Mouse (Mus musculus) heart, embryonic 12.5 days (tissue): ENCODE measurements around the gene Atpaf2. TPM values are rescaled to one million over a fixed set of nuclear protein-coding genes. Genes with fewer than 3 reads are reported as not detected.

Experiments
- ATAC-seq: fragments of 200-750 bp; cut with Nextera tagmentation; 2 replicates; pipeline ENCODE4 v1.8.0; 2017; ENCODE audit warnings: moderate TSS enrichment, moderate library complexity; ENCODE audit not compliant: insufficient number of reproducible peaks, low FRiP score
- H3K27ac ChIP-seq: fragments of 300-500 bp; sonication (generic); 2 replicates; pipeline ENCODE4 v1.5.1; 2016; ENCODE audit warnings: mild to moderate bottlenecking, moderate library complexity; ENCODE audit not compliant: poor library complexity, severe bottlenecking
- H3K27me3 ChIP-seq: fragments of 300-500 bp; sonication (generic); replicated peaks from 2 replicates; pipeline ENCODE4 v1.6.1; 2016; ENCODE audit warnings: mild to moderate bottlenecking, moderate library complexity
- H3K36me3 ChIP-seq: fragments of 300-500 bp; sonication (generic); 2 replicates; pipeline ENCODE4 v1.6.1; 2016; ENCODE audit warnings: mild to moderate bottlenecking, moderate library complexity
- H3K4me1 ChIP-seq: fragments of 300-500 bp; sonication (generic); replicated peaks from 2 replicates; pipeline ENCODE4 v1.6.1; 2016; ENCODE audit warnings: mild to moderate bottlenecking
- H3K4me2 ChIP-seq: fragments of 300-500 bp; sonication (generic); 2 replicates; pipeline ENCODE4 v1.6.1; 2016; ENCODE audit warnings: mild to moderate bottlenecking, moderate library complexity
- H3K4me3 ChIP-seq: fragments of 300-500 bp; sonication (generic); 2 replicates; pipeline ENCODE4 v1.5.1; 2016; ENCODE audit warnings: mild to moderate bottlenecking
- H3K9ac ChIP-seq: fragments of 300-500 bp; sonication (generic); 2 replicates; pipeline ENCODE4 v1.6.1; 2016; ENCODE audit warnings: mild to moderate bottlenecking, moderate library complexity
- H3K9me3 ChIP-seq: fragments of 300-500 bp; sonication (generic); replicated peaks from 2 replicates; pipeline ENCODE4 v1.6.1; 2016; ENCODE audit warnings: mild to moderate bottlenecking, moderate library complexity
- WGBS: fragments of 180-500 bp; shearing (Covaris S2); methylation state at CpG from one replicate; pipeline ENCODE4 v1.1.7; 2016; 5-methylcytosine and 5-hydroxymethylcytosine counted together
- polyA plus RNA-seq: library from polyadenylated mRNA; unstranded; fragments of >200 nt; fragmentation: Nextera tagmentation; extraction: Ambion mirVana; gene quantifications from 2 replicates; pipeline ENCODE4 v1.2.1, GENCODE M21; 2016

The Atpaf2 gene
- polyA plus RNA-seq, 1 experiment from 2014 or later, result 50.5 TPM

DNA sequence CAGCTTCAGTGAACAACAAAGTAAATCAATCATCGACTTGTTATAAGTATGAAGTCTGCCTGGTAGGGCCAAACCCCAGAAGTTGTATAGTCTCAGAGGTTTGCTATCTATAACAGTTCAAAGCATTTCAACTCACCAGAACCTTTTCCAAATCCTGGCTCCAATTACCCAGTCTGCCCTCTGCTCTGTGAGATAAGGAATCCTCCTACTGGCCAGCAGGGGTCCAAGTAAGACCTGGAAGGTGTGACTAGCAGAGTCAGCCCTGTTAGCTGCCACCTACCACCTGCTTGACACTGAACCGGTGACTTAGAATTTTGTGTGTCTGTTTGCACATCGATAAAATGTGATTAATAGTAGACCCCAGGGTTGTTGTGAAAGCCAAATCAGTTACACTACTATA, 51.0 kb downstream of the Atpaf2 start:
- ATAC-seq, result no peak
- Histone ChIP-seq H3K27ac (no peak overlapping the region), H3K9me3 (no peaks in the 10 kb centered on the region)

DNA sequence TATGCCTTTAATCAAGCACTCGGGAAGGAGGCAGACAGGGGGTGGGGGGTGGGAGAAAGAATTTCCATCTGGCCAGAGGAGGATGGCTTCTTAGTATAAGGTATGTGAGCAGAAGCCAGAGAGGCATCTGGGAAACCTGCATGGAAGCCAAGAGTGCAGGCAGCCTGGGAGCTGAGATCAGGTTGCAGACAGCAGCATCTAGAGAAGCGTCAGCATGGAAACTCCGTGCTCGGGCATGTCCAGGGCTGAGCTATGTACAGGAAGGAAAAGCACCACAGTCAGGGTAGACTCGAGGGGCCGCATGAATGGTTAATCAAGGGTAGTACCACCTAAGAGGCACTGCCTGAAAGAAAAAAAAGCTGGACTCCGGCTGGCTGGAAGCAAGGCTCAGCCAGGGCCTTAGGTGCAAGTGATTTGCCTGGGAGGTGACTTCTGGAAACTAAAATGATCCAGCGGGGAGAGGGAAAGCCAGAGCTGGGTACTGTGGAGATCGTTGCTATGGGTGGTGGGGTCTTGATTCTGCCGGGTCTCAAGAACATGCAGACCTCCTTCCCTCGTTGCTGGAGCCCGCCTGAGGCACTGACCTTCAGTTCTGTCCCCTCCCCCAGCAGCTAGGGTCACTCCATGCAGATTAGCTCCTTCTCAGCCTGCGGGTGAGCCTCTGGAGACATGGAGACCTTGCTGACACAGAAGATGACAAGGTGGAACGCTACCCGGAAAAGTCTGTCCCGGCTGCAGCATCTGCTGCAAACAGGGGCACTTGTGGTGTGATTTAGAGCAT, 51.8 kb downstream of the Atpaf2 start:
- Histone ChIP-seq H3K36me3 (no peaks in the 10 kb centered on the region), H3K4me3 (no peak overlapping the region), H3K4me1 (peaks cover 16% of the 10 kb centered on the region), H3K27ac (peak overlapping the region; percentile 42), H3K4me2 (peak overlapping the region; percentile 26), H3K27me3 (0 out of 2 replicates have a peak, but pooled peaks cover 5% of the 10 kb centered on the region), H3K9ac (peak overlapping the region; percentile 44), H3K9me3 (no peaks in the 10 kb centered on the region)
- ATAC-seq, result peak; percentile 36; the same call in 1 of the 2 replicates
- WGBS, result 21% methylated on average over 16 of the region's 16 CpGs

More for the DNA sequence above, 51.0 kb downstream of the Atpaf2 start:
- Histone ChIP-seq H3K4me3 (no peak overlapping the region), H3K9ac (no peak overlapping the region), H3K4me2 (no peak overlapping the region), H3K27me3 (0 out of 2 replicates have a peak, but pooled peaks cover 5% of the 10 kb centered on the region), H3K4me1 (peaks cover 16% of the 10 kb centered on the region), H3K36me3 (no peaks in the 10 kb centered on the region)
- WGBS, result 62% methylated on average over 3 of the region's 3 CpGs

DNA sequence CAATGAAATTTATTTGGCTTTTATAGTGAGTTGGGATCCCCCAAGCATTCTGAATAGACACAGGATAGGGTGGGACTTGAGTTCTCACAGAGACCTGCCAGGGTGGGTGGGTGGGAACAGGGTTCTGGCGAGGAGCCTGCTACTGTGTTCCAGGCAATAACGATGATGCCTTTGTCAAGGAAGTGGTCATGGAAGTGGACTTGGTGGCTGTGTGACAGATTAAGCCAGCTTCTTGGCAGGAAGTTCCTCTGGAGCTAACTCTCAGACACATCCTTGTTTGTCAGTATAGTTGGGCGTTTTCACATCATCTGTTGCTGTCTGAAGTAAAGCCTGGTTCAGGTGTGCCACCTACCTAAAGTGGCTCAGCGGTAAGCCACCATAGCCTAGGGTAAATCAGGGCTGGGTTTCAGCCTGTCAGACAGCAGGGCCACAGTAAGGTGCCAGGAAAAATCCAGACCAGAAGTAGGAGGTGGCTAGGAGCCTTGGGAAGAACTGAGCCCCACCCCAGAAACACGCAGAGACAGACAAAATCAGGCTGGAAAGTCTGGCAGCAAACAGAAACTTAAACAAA, 57.5 kb downstream of the Atpaf2 start:
- Histone ChIP-seq H3K4me1 (peaks cover 11% of the 10 kb centered on the region), H3K4me3 (no peak overlapping the region), H3K36me3 (no peaks in the 10 kb centered on the region), H3K4me2 (no peak overlapping the region), H3K9me3 (no peaks in the 10 kb centered on the region), H3K27ac (no peak overlapping the region), H3K27me3 (0 out of 2 replicates have a peak, but pooled peaks cover 5% of the 10 kb centered on the region), H3K9ac (no peak overlapping the region)
- WGBS, result 64% methylated on average over 5 of the region's 5 CpGs
- no peak for ATAC-seq

- peaks cover 11% of the 10 kb centered on the region for H3K4me1 ChIP-seq
- 82% methylated on average over 1 of the region's 1 CpGs for WGBS
- no peak overlapping the region for H3K4me2 ChIP-seq
- no peak overlapping the region for H3K4me3 ChIP-seq
- H3K27ac ChIP-seq, result no peak overlapping the region
- H3K27me3 ChIP-seq, result 0 out of 2 replicates have a peak, but pooled peaks cover 5% of the 10 kb centered on the region
- no peaks in the 10 kb centered on the region for H3K9me3 ChIP-seq
- ATAC-seq, result no peak
- no peaks in the 10 kb centered on the region for H3K36me3 ChIP-seq
- no peak overlapping the region for H3K9ac ChIP-seq
Measured at GRCm38 (mm10) chr11:60359936-60360335, 58.3 kb downstream of the Atpaf2 start.

DNA sequence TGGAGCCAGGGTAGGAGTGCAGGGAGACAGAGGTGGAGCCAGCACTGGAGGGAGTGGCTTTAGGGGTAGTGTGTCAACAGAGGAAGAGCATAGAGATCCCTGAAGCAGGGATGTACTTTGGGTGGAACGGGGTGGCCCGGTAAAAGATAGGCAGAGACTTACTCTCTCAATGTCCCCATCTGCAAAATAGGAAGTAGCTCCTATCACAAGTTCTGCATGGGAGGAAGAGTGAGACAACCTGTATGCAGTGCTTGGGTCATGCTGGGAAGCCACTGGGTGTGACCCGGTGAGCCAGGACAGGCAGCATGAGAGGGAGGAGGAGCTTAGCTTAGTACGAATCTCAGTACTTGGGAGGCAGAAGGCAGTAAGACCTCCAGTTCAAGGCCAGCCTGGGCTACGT, 59.1 kb downstream of the Atpaf2 start:
- Histone ChIP-seq H3K27me3 (0 out of 2 replicates have a peak, but pooled peaks cover 5% of the 10 kb centered on the region), H3K36me3 (no peaks in the 10 kb centered on the region), H3K27ac (no peak overlapping the region), H3K4me3 (no peak overlapping the region), H3K4me2 (no peak overlapping the region), H3K4me1 (peaks cover 11% of the 10 kb centered on the region), H3K9ac (no peak overlapping the region), H3K9me3 (no peaks in the 10 kb centered on the region)
- 65% methylated on average over 5 of the region's 5 CpGs for WGBS
- ATAC-seq, result no peak

DNA sequence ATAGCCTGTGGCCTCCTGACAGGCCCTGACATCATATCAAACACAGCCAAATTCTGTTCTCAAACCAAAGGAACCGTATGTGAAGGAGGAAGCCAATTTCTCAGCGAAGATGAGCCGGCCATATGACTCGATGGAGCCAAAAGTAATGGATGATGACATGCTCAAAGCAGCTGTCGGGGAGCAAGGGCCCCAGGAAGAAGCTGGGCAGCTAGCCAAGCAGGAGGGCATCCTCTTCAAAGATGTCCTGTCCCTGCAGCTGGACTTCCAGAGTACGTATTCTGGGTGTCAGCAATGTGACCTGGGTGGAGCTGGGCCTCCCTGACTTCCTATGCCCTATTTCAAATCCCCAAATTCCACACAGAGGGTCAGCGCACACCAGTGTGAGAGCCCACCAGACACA, 59.7 kb downstream of the Atpaf2 start:
- H3K4me3 ChIP-seq, result no peak overlapping the region
- 0 out of 2 replicates have a peak, but pooled peaks cover 1% of the 10 kb centered on the region for H3K27me3 ChIP-seq
- H3K27ac ChIP-seq, result no peak overlapping the region
- no peak for ATAC-seq
- no peak overlapping the region for H3K4me2 ChIP-seq
- H3K36me3 ChIP-seq, result no peaks in the 10 kb centered on the region
- no peaks in the 10 kb centered on the region for H3K9me3 ChIP-seq
- WGBS, result 55% methylated on average over 7 of the region's 7 CpGs
- no peak overlapping the region for H3K9ac ChIP-seq
- H3K4me1 ChIP-seq, result peaks cover 13% of the 10 kb centered on the region

- 37% methylated on average over 1 of the region's 1 CpGs for WGBS
Measured at GRCm38 (mm10) chr11:60357116-60357515, 61.1 kb downstream of the Atpaf2 start.

DNA sequence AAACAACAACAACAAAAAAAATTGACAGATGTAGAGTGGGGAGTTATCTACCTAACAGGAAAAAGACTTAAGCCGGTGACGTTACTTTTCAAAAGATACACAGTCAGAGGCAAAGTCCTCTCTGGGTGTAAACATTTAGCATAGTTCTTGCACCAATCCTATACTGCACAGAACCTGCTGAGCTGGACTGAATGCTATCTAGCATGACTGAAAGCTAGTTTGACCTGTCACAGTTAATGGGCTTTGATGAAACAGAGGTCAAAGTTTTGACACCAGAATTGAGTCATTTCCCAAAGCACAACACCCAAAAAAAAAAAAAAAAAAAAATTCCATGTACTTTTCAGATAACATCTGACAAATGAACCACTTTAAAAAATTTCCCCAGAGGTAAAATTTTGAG, 62.3 kb downstream of the Atpaf2 start:
- no peak overlapping the region for H3K27ac ChIP-seq
- peaks cover 25% of the 10 kb centered on the region for H3K4me1 ChIP-seq
- no peaks in the 10 kb centered on the region for H3K36me3 ChIP-seq
- WGBS, result 81% methylated on average over 2 of the region's 2 CpGs
- H3K4me2 ChIP-seq, result no peak overlapping the region
- H3K9me3 ChIP-seq, result no peaks in the 10 kb centered on the region
- H3K4me3 ChIP-seq, result no peak overlapping the region
- H3K27me3 ChIP-seq, result no peaks in the 10 kb centered on the region
- ATAC-seq, result no peak
- no peak overlapping the region for H3K9ac ChIP-seq

More at GRCm38 (mm10) chr11:60357116-60357515, 61.1 kb downstream of the Atpaf2 start:
- Histone ChIP-seq H3K27ac (no peak overlapping the region), H3K4me3 (no peak overlapping the region), H3K4me2 (no peak overlapping the region), H3K4me1 (peaks cover 15% of the 10 kb centered on the region), H3K9me3 (no peaks in the 10 kb centered on the region), H3K27me3 (no peaks in the 10 kb centered on the region), H3K36me3 (no peaks in the 10 kb centered on the region), H3K9ac (no peak overlapping the region)
- ATAC-seq, result no peak

GRCm38 (mm10) chr11:60352559-60353411, 65.5 kb downstream of the Atpaf2 start, which contains the start of the genes Tom1l2 and Drc3:
Gene Tom1l2 (minus strand): TSS chr11:60352905.
Gene Drc3 (plus strand): TSS chr11:60353329.
- Histone ChIP-seq H3K4me1 (peaks cover 23% of the 10 kb centered on the region), H3K27me3 (no peaks in the 10 kb centered on the region)
- WGBS, result under 1% methylated on average over 57 of the region's 57 CpGs

GRCm38 (mm10) chr11:60351925-60352371, 66.3 kb downstream of the Atpaf2 start:
- Histone ChIP-seq H3K4me3 (peak overlapping the region; percentile 65), H3K36me3 (no peaks in the 10 kb centered on the region), H3K4me1 (peaks cover 23% of the 10 kb centered on the region), H3K27ac (peak overlapping the region; percentile 82), H3K4me2 (peak overlapping the region; percentile 89), H3K9ac (peak overlapping the region; percentile 72), H3K27me3 (no peaks in the 10 kb centered on the region), H3K9me3 (no peaks in the 10 kb centered on the region)
- ATAC-seq, result no peak
- WGBS, result 8% methylated on average over 11 of the region's 11 CpGs

More at GRCm38 (mm10) chr11:60352559-60353411, 65.5 kb downstream of the Atpaf2 start, which contains the start of the genes Tom1l2 and Drc3:
- peak within 1 kb of the TSS; percentile 89 for H3K4me2 ChIP-seq
- peak; percentile 100 for ATAC-seq
- H3K9ac ChIP-seq, result peak within 1 kb of the TSS; percentile 72
- H3K9me3 ChIP-seq, result no peaks in the 10 kb centered on the region
- peak within 1 kb of the TSS; percentile 65 for H3K4me3 ChIP-seq
- H3K36me3 ChIP-seq, result no peaks in the 10 kb centered on the region
- peak within 1 kb of the TSS; percentile 82 for H3K27ac ChIP-seq
